Mouse (Mus musculus): ENCODE results near the gene Mogs.

DNA sequence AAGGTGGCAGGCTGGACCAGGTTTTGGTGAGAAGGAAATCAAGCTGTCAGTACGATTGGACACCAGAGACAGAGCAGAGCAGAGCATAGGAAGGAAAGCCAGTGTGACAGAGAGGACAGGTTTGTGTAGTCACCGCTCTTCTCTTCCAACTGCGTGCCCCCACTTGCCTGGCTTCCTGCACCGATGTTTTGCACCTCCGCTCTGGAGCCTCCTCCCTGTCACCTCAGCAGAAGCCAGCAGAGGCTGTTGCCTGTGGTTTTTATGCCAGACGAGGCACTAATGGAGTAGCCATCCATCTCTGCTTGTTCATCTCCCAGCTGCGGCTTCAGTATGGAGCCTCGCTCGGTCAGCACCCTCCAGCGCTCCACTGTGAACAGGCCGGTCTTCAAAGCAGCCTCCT lies 27.6 kb downstream of the Mogs start:
- TF ChIP-seq EP300 (IDR thresholded peaks at IDR 0.05; ENCODE audit: low read depth) (no peak), CTCF (IDR thresholded peaks at IDR 0.05; ENCODE audit: low read depth) (no peak)

Data from liver, postnatal 0 days (tissue).